Mouse (Mus musculus) neural tube, embryonic 14.5 days (tissue): ENCODE results near the gene Neurl1b. TPM values are rescaled to one million over a fixed set of nuclear protein-coding genes. Genes with fewer than 3 reads are reported as not detected.

Source experiments
- ATAC-seq: fragments of 200-750 bp; cut with Nextera tagmentation; 2 replicates; pipeline ENCODE4 v1.8.0; 2017; ENCODE audit warnings: low read depth, mild to moderate bottlenecking, moderate TSS enrichment, moderate library complexity
- H3K27ac ChIP-seq: fragments of 300-500 bp; sonication (generic); 2 replicates; pipeline ENCODE4 v1.5.1; 2014; ENCODE audit warnings: low read depth, mild to moderate bottlenecking, control low read depth, low read length, moderate library complexity, mixed read lengths
- H3K27me3 ChIP-seq: fragments of 300-500 bp; sonication (generic); 2 replicates; pipeline ENCODE4 v1.6.1; 2014; ENCODE audit warnings: low read length; ENCODE audit not compliant: control insufficient read depth, insufficient read depth
- H3K36me3 ChIP-seq: fragments of 300-500 bp; sonication (generic); 2 replicates; pipeline ENCODE4 v1.6.1; 2014; ENCODE audit warnings: low read length, mixed read lengths; ENCODE audit not compliant: control insufficient read depth, insufficient read depth
- H3K4me1 ChIP-seq: fragments of 300-500 bp; sonication (generic); 2 replicates; pipeline ENCODE4 v1.6.1; 2014; ENCODE audit warnings: low read length; ENCODE audit not compliant: control insufficient read depth, insufficient read depth
- H3K4me2 ChIP-seq: fragments of 300-500 bp; sonication (generic); 2 replicates; pipeline ENCODE4 v1.6.1; 2014; ENCODE audit warnings: mild to moderate bottlenecking, low read depth, low read length, control low read depth
- H3K4me3 ChIP-seq: fragments of 300-500 bp; sonication (generic); 2 replicates; pipeline ENCODE4 v1.5.1; 2014; ENCODE audit warnings: low read depth, low read length, control low read depth, mixed read lengths
- H3K9ac ChIP-seq: fragments of 300-500 bp; sonication (generic); replicated peaks from 2 replicates; pipeline ENCODE4 v1.6.1; 2014; ENCODE audit warnings: low read depth, mild to moderate bottlenecking, control low read depth, low read length, mixed read lengths
- H3K9me3 ChIP-seq: fragments of 300-500 bp; sonication (generic); 2 replicates; pipeline ENCODE4 v1.6.1; 2016; ENCODE audit warnings: low read length; ENCODE audit not compliant: control insufficient read depth
- WGBS: fragments of 180-500 bp; shearing (Covaris S2); extraction: QIAGEN DNeasy Blood & Tissue Kit; methylation state at CpG from one replicate; pipeline ENCODE4 v1.1.7; 2014; 5-methylcytosine and 5-hydroxymethylcytosine counted together
- polyA plus RNA-seq: library from polyadenylated mRNA; unstranded; fragments of >200 nt; fragmentation: Nextera tagmentation; extraction: Ambion mirVana; gene quantifications from 2 replicates; pipeline ENCODE4 v1.2.1, GENCODE M21; 2014

Neurl1b gene
- polyA plus RNA-seq, 1 experiment from 2014 or later: 1.8 TPM

GRCm38 (mm10) chr17:26380280-26380985 lies 34.2 kb upstream of the Neurl1b start:
- Histone ChIP-seq H3K9me3 (no peaks in the 10 kb centered on the region), H3K4me3 (no peak overlapping the region), H3K4me1 (no peaks in the 10 kb centered on the region; the same call in 1 of the 2 replicates), H3K27me3 (no peaks in the 10 kb centered on the region), H3K4me2 (no peak overlapping the region), H3K9ac (no peak overlapping the region), H3K27ac (no peak overlapping the region), H3K36me3 (no peaks in the 10 kb centered on the region)
- 53% methylated on average over 8 of the region's 8 CpGs for WGBS
- no peak for ATAC-seq

DNA sequence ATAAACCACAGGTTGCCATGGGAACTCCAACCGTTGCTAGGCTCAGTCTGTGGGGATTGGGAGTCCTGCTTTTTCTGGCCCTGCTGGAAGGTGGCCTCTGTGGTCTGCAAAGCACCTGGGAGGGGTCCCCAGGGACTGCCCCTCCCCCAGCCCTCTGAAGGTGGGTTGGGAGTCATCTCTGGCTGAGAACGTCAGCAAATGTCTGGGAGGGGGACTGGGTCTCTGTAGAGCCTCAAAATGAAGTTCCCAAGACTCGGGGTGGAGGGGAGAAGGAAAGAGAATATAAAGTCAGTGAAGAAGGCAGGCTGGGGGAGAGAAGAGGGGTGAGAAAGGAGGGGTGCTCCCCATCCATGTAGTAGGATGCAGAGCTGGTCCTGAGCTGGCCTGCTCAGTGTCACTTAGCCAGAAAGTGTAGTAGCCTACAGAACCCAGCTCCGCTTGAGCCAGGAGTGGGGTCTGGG lies 33.6 kb upstream of the Neurl1b start:
- no peak overlapping the region for H3K27ac ChIP-seq
- H3K4me3 ChIP-seq: no peak overlapping the region
- H3K9me3 ChIP-seq: no peaks in the 10 kb centered on the region
- no peak overlapping the region for H3K9ac ChIP-seq
- no peaks in the 10 kb centered on the region for H3K36me3 ChIP-seq
- H3K4me1 ChIP-seq: no peaks in the 10 kb centered on the region; the same call in 1 of the 2 replicates
- ATAC-seq: no peak; the same call in 1 of the 2 replicates
- no peak overlapping the region for H3K4me2 ChIP-seq
- H3K27me3 ChIP-seq: no peaks in the 10 kb centered on the region
- WGBS: 39% methylated on average over 4 of the region's 4 CpGs

GRCm38 (mm10) chr17:26381613-26382012 lies 33.0 kb upstream of the Neurl1b start:
- H3K36me3 ChIP-seq: no peaks in the 10 kb centered on the region
- H3K9ac ChIP-seq: no peak overlapping the region
- 61% methylated on average over 5 of the region's 5 CpGs for WGBS
- no peaks in the 10 kb centered on the region for H3K9me3 ChIP-seq
- no peak overlapping the region for H3K4me2 ChIP-seq
- no peaks in the 10 kb centered on the region; the same call in 1 of the 2 replicates for H3K4me1 ChIP-seq
- no peak for ATAC-seq
- no peak overlapping the region for H3K27ac ChIP-seq
- no peak overlapping the region for H3K4me3 ChIP-seq
- H3K27me3 ChIP-seq: no peaks in the 10 kb centered on the region

- no peaks in the 10 kb centered on the region for H3K36me3 ChIP-seq
- H3K4me2 ChIP-seq: no peak overlapping the region
- no peak overlapping the region for H3K27ac ChIP-seq
- H3K4me1 ChIP-seq: no peaks in the 10 kb centered on the region; the same call in 1 of the 2 replicates
- H3K9me3 ChIP-seq: no peaks in the 10 kb centered on the region
- WGBS: 87% methylated on average over 3 of the region's 3 CpGs
- H3K9ac ChIP-seq: no peak overlapping the region
- no peak overlapping the region for H3K4me3 ChIP-seq
- ATAC-seq: no peak
- no peaks in the 10 kb centered on the region for H3K27me3 ChIP-seq
These were observed 32.5 kb upstream of the Neurl1b start for GRCm38 (mm10) chr17:26382176-26382575.

GRCm38 (mm10) chr17:26382687-26383086 lies 31.9 kb upstream of the Neurl1b start:
- Histone ChIP-seq H3K4me3 (no peak overlapping the region), H3K27me3 (no peaks in the 10 kb centered on the region), H3K9ac (no peak overlapping the region), H3K27ac (no peak overlapping the region), H3K36me3 (no peaks in the 10 kb centered on the region), H3K4me1 (no peaks in the 10 kb centered on the region; the same call in 1 of the 2 replicates), H3K4me2 (no peak overlapping the region), H3K9me3 (no peaks in the 10 kb centered on the region)
- 80% methylated on average over 5 of the region's 5 CpGs for WGBS
- no peak for ATAC-seq

- Histone ChIP-seq H3K4me3 (no peak overlapping the region), H3K27ac (no peak overlapping the region), H3K27me3 (no peaks in the 10 kb centered on the region), H3K9ac (no peak overlapping the region), H3K4me1 (no peaks in the 10 kb centered on the region; the same call in 1 of the 2 replicates), H3K9me3 (no peaks in the 10 kb centered on the region), H3K36me3 (no peaks in the 10 kb centered on the region), H3K4me2 (no peak overlapping the region)
- no peak for ATAC-seq
- 95% methylated on average over 3 of the region's 3 CpGs for WGBS
These were observed 30.5 kb upstream of the Neurl1b start for GRCm38 (mm10) chr17:26384111-26384510.

DNA sequence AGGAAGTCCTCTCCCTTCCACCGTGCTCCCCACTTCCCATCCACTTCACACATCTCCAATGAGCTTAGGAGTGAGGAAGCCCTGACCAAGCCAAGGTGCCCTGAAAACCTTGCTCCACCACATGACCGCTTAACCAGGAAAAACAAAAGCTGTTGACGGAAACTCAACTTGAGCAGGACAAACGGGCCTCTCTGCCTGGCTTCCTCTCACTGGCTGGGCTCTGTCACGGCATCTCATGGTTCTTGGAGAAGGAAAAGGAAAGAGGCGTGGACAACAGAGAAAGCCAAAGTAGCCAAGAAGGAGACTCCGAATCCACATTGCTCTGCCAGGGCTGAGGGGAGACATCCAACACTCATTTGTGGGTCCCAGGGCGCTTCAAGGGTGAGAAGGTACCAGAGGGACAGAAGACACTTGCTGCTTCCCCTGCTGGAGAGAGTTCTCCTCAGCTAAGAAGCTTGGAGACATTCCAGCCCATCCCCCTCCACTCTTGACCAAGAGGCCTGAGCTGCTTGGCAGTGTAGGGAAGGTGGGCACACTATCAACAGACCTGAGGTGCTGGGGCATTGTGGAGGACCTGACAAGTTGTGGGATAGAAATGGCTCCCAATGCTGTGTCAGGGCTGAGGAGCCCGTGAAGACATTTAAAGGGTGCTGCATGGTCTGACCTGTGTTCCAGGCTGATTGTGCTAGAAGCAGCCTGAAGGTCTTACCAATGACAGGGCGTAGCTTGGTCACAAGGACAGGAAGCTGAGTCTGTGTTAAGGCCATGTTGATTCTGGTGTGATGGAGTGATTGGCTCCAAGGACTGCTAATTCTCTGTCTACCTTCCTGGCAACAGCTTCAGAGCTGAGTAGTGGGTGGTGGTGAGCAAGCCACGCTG lies 29.1 kb upstream of the Neurl1b start:
- no peaks in the 10 kb centered on the region for H3K36me3 ChIP-seq
- H3K27ac ChIP-seq: no peak overlapping the region
- H3K4me3 ChIP-seq: no peak overlapping the region
- H3K9me3 ChIP-seq: no peaks in the 10 kb centered on the region
- ATAC-seq: no peak
- no peaks in the 10 kb centered on the region for H3K27me3 ChIP-seq
- H3K4me2 ChIP-seq: no peak overlapping the region
- H3K4me1 ChIP-seq: no peaks in the 10 kb centered on the region; the same call in 1 of the 2 replicates
- no peak overlapping the region for H3K9ac ChIP-seq
- WGBS: 84% methylated on average over 11 of the region's 11 CpGs

GRCm38 (mm10) chr17:26386131-26386481 lies 28.5 kb upstream of the Neurl1b start:
- no peaks in the 10 kb centered on the region for H3K36me3 ChIP-seq
- 82% methylated on average over 3 of the region's 3 CpGs for WGBS
- H3K4me1 ChIP-seq: no peaks in the 10 kb centered on the region; the same call in 1 of the 2 replicates
- H3K4me2 ChIP-seq: no peak overlapping the region
- no peak for ATAC-seq
- H3K9me3 ChIP-seq: no peaks in the 10 kb centered on the region
- H3K9ac ChIP-seq: no peak overlapping the region
- no peaks in the 10 kb centered on the region for H3K27me3 ChIP-seq
- H3K4me3 ChIP-seq: no peak overlapping the region
- no peak overlapping the region for H3K27ac ChIP-seq

DNA sequence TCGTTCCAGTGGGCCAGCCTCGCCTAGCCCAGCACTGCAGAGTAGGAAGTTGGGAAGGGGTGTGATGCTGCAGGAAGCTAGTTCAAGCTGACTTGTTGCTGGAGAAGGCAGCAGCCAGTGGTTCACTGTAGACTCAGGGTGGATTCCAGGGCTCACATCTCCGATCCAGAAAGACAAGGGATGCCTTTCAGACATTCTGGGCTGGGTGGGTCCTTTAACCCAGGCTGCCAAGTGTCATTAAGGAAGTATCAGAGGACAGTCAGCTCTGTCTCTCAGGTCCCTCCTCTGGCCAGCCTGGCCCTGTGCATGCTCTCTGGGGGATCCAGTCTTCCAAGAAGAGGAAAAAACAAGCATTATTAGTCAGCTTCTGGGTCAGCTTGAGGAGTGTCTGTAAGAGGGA lies 26.5 kb upstream of the Neurl1b start:
- 77% methylated on average over 3 of the region's 3 CpGs for WGBS
- no peak overlapping the region for H3K4me2 ChIP-seq
- no peak overlapping the region for H3K9ac ChIP-seq
- H3K4me1 ChIP-seq: no peaks in the 10 kb centered on the region
- no peak for ATAC-seq
- no peaks in the 10 kb centered on the region for H3K9me3 ChIP-seq
- no peaks in the 10 kb centered on the region for H3K27me3 ChIP-seq
- no peaks in the 10 kb centered on the region for H3K36me3 ChIP-seq
- no peak overlapping the region for H3K27ac ChIP-seq
- no peak overlapping the region for H3K4me3 ChIP-seq
